Mouse (Mus musculus) kidney, adult 8-10 months (tissue): ENCODE data around the gene Atn1.

Experiments
- DNase-seq, 2 experiments: peaks; one replicate each; pipeline ENCODE4 v3.0.0; 2022

Atn1 gene

GRCm38 (mm10) chr6:124767920-124768703 is 11.8 kb upstream of the Atn1 start:
- DNase-seq = no peak

DNA sequence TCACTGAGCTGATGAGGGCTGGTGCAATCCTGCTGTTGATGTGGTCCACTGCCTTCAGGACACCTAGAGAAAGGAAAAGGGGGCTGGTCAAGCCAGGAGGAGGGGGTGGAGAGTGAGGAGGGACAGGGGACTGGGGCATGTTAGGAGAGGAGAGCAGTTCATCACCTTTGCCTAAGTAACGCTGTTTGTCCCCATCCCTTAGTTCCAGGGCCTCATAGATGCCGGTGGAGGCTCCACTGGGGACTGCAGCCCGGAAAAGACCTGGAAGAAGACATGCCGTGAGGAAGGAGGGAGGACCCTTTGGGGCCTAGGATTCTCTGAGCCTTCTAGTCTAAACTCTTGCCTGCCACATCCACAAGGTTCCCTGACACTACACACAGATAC is 11.2 kb upstream of the Atn1 start:
- DNase-seq = no peak

GRCm38 (mm10) chr6:124765951-124766350 is 9.6 kb upstream of the Atn1 start:
- no peak for DNase-seq

- peak; percentile 87 to 90 for DNase-seq
These were observed 2.9 kb upstream of the Atn1 start for GRCm38 (mm10) chr6:124759259-124759658.

GRCm38 (mm10) chr6:124758849-124759232 is 2.5 kb upstream of the Atn1 start:
- DNase-seq = no peak

GRCm38 (mm10) chr6:124757909-124758848 is 1.9 kb upstream of the Atn1 start:
- DNase-seq = peak in 1 of 2 experiments; percentile 59

DNA sequence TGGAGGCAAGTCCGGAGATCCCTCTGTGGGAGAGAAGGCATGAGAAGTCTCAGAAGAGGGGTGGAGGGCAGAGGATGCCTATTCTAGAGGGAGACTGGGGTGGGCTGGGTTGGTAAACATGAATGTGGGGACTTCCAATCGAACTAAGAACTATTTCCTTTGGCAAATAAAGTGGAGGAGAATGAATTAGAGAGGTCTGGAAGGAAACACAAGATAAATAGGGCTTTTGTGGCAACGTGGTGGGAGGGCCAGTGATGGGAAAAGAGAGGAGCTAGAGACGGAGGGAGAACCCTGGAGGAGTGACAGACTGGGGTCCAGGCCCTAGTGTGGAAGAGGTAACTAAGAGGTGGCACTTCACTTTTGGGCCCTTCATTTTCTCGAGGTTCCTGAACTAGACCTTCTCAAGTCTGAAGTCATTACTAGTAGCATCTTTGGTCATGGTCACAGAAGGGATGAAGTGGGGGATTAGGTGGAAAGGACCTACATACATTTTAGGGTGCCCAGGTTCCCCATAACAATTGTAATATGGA is 1.1 kb upstream of the Atn1 start:
- DNase-seq = no peak

- peak; percentile 80 to 84 for DNase-seq
These were observed 477 bp upstream of the Atn1 start for GRCm38 (mm10) chr6:124756652-124757350.

DNA sequence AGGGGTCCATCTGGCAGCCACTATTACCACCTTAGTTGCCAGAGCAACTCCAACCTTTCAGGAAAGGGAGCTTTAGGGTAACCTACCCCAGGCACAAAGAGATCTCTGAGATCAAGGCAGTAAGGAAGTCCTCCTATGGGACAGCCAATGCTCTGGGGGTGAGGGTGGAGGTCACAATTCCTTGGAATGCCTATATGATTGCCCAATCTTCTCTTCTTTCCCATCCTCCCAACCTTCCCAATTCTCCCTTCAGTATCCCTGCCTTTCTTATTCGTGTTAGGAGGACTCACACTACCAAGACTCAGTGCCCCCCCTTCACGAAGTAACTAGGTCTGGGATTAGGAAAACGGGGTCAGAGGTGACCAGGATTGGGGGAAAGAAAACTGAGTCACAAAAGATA is 1.0 kb downstream of the Atn1 start:
- DNase-seq = no peak

- DNase-seq = no peak
These were observed 2.5 kb downstream of the Atn1 start for GRCm38 (mm10) chr6:124753861-124754260.

DNA sequence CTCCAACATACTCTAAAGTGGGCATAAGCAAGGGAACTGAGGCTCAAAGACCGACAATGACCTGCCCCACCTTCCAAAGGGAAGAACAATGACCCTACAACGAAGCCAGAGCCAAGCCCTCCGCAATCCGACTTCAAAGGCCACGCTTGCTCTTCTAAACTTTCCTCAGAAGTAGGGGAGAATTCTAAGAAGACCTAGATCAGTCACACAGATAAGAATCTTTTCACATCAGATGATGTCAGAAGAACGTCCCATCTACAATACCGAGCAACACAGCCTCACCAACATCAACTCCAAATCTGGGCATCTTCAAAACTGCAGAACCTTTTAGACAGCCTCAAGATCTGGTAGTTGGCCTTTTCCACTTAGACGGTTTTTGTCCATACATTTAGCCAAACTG is 5.9 kb downstream of the Atn1 start:
- DNase-seq = no peak

DNA sequence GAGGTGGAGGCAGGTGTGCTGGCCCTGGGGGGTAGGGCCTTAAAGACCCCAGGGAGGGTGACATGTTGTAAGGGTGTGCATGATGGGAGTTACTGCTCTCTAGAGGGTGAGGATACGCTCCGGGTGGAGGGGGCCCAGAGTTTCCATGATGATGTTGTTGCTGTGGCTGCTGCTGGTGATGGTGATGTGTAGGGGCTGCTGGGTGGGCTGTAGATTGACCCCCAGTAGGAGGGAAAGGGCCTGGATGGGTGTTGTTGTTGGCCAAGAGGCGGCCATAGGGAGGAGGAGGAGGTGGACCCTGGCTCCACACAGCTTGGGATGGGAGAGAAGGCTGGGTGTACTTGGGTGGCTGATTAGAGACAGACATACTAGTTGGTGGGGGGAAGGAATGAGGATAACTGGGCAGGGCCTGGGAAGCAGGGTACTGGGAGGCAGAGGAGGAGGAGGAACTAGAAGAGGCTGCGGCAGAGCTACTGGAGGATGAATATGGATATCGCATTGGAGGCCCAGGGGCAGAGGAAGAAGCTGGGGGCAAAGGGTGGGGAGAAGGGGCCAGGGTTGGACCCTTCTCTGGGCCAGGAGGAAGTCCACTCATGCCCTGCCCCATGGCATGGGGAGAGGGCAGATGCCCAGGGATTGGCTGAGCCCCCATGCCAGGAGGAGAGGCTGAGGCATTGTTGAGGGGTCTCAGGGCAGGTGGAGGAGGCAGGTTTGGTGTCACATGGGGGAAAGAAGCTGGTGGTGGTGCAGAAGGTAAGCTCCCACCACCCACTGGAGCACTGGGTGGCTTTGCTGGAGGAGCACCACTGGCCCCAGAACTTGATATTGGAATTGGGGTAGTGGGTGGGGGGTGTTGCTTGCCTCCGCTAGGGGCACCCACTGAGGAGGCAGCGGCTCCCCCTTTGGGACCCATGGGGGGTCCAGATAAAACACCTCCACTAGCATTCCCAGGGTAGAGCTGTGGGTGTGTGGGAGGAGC is 9.4 kb downstream of the Atn1 start:
- DNase-seq = no peak

GRCm38 (mm10) chr6:124746296-124746605 is 10.1 kb downstream of the Atn1 start:
- DNase-seq = no peak

- DNase-seq = peak; percentile 94 to 95
These were observed 10.6 kb downstream of the Atn1 start for GRCm38 (mm10) chr6:124745490-124746295.

GRCm38 (mm10) chr6:124744755-124745321 is 11.5 kb downstream of the Atn1 start:
- DNase-seq = no peak

DNA sequence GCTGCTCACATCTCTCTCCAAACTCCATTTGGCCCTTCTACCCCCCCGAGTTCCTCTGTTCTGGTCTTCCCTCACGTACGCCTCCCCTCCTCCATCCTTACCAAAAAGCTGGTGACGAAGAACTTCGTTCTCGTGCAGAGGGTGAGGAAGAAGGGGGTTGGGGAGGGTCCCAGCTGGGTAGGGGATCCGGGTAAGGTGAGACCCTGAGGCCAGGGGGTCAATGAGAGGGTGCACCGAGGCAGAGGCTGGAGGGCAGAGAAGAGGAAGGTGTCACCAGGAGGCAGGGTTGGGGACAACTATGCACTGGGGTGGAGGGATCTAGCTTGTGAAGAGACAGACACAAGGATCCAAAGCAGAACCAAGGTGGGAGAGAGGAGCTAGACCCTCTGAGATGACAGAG is 12.7 kb downstream of the Atn1 start:
- DNase-seq = no peak

DNA sequence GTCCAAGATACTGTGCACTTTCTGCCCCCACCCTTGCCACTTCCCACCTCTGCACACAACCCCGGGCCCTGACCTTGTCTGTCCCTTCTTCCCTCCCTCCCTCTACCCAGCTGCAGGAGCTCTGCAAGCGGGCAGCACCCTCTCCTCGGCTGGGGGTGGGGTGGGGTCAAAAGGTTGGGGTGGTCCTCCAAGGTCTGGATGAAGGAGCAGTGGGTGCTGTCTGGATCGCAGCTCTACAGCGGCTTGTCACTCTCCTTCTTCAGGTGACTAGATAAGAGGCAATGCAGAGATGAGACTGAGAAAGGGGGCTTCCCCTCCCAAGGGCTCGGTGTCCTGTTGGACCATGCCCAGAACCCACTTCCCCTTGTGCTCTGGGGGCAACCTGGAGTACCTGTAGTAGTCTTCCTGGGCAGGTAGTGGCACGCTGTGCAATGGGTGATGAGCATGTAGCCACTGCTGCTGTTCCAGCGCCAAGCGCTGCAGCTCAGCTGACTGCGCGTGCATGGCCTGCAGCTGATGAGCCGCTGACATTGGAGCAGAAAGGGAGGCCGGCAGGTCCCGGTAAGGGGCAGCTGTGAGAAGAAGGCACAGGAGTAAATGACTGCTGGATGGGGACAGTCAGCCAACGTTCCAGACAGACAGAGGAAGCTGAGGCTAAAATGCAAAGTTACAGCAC is 13.3 kb downstream of the Atn1 start:
- DNase-seq = no peak

DNA sequence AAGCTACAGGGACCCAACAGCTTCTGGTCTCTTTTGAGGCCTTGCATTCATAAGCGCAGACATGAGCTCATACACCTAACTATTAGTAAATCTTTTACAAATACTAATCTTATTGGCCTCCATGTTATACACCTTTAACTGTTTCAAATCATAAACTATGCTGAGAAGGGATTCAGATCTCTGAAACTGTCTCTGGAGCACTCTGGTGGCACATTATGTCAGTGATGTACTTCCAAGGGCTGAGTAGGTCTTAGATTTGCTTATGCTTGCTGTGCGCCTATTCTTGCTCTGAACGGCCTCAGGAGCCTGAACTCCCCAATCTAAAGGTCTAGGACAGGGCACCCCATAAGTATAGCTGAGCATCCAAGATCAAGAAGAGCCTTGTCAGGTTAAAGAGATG is 14.5 kb downstream of the Atn1 start:
- DNase-seq = no peak

- DNase-seq = peak; percentile 87
These were observed 15.2 kb downstream of the Atn1 start, which contains the start of gene Grcc10 for GRCm38 (mm10) chr6:124740888-124741761. Gene Grcc10 (minus strand): TSS chr6:124741374.
